Mouse (Mus musculus) CH12.LX (cell line): ENCODE measurements around the gene Hmmr. TPM values are rescaled to one million over a fixed set of nuclear protein-coding genes. Genes with fewer than 3 reads are reported as not detected.

Experiments
- DNase-seq: peaks from one replicate; pipeline ENCODE4 v3.0.0-alpha.2; 2013; ENCODE audit errors: extremely low read depth
- H3K27ac ChIP-seq: 2 replicates; pipeline ENCODE4 v1.5.1; 2012; ENCODE audit warnings: low read depth, mild to moderate bottlenecking, control low read depth, moderate library complexity; ENCODE audit not compliant: insufficient read depth
- H3K27me3 ChIP-seq: replicated peaks from 2 replicates; pipeline ENCODE3; 2012; ENCODE audit warnings: inconsistent platforms
- H3K36me3 ChIP-seq, 2 experiments: replicated peaks in 1 of 2; 2 replicates each; pipeline versions ENCODE3 to v1.6.1; 2012; ENCODE audit warnings: inconsistent platforms in 1 of 2, low read length in 1 of 2, mild to moderate bottlenecking in 1 of 2, mixed read lengths in 1 of 2, moderate library complexity in 1 of 2; ENCODE audit not compliant: control insufficient read depth in 1 of 2, insufficient read depth in 1 of 2
- H3K4me1 ChIP-seq, 2 experiments: 2 replicates each; pipeline ENCODE4 v1.6.1; 2012; ENCODE audit warnings: inconsistent platforms in 1 of 2, moderate library complexity in 1 of 2; ENCODE audit not compliant: insufficient read depth in 2 of 2, control insufficient read depth in 1 of 2
- H3K4me2 ChIP-seq: 2 replicates; pipeline ENCODE4 v1.6.1; 2012; ENCODE audit warnings: low read depth, mild to moderate bottlenecking, control low read depth; ENCODE audit not compliant: poor library complexity, insufficient read depth, severe bottlenecking
- H3K4me3 ChIP-seq, 3 experiments: fragments of 150-350 bp in 1 of 3; sonication (generic) in 1 of 3; replicated peaks in 1 of 3; 2 replicates each; pipeline versions ENCODE3 to v1.5.1; 2011 to 2012; ENCODE audit warnings: low read depth in 2 of 3, low read length in 2 of 3, mild to moderate bottlenecking in 2 of 3, moderate library complexity in 2 of 3, control low read depth in 1 of 3, improper control_type of control experiment in 1 of 3, inconsistent platforms in 1 of 3, mixed read lengths in 1 of 3; ENCODE audit not compliant: poor library complexity in 1 of 3
- H3K79me2 ChIP-seq: replicated peaks from 2 replicates; pipeline ENCODE4 v1.6.1; 2012; ENCODE audit warnings: mild to moderate bottlenecking, moderate library complexity; ENCODE audit not compliant: control insufficient read depth, poor library complexity, insufficient read depth, severe bottlenecking; ENCODE audit errors: extremely low read depth
- H3K9ac ChIP-seq: 2 replicates; pipeline ENCODE4 v1.6.1; 2012; ENCODE audit warnings: low read depth, mild to moderate bottlenecking, control low read depth, moderate library complexity; ENCODE audit not compliant: insufficient read depth
- H3K9me3 ChIP-seq: replicated peaks from 2 replicates; pipeline ENCODE3; 2012; ENCODE audit warnings: low read length, inconsistent platforms, mixed read lengths
- CTCF ChIP-seq, 2 experiments: IDR thresholded peaks in 1 of 2; conservative IDR thresholded peaks in 1 of 2; 2 replicates each; pipeline ENCODE4 v1.5.1; 2011 to 2012; ENCODE audit warnings: low read depth in 2 of 2, low read length in 2 of 2, improper control_type of control experiment in 1 of 2, inconsistent platforms in 1 of 2, mild to moderate bottlenecking in 1 of 2, moderate library complexity in 1 of 2
- ELF1 ChIP-seq: IDR thresholded peaks from 2 replicates; pipeline ENCODE4 v1.6.1; 2014; ENCODE audit warnings: low read depth, mild to moderate bottlenecking, inconsistent platforms, low read length, improper control_type of control experiment
- EP300 ChIP-seq: IDR thresholded peaks from 2 replicates; pipeline ENCODE4 v1.6.1; 2011; ENCODE audit warnings: low read length, improper control_type of control experiment
- MAFK ChIP-seq: IDR thresholded peaks from 2 replicates; pipeline ENCODE4 v1.6.1; 2011; ENCODE audit warnings: low read length, improper control_type of control experiment; ENCODE audit not compliant: insufficient replicate concordance
- MAX ChIP-seq: IDR thresholded peaks from 2 replicates; pipeline ENCODE4 v1.6.1; 2011; ENCODE audit warnings: low read length, improper control_type of control experiment
- POLR2A ChIP-seq: IDR thresholded peaks from 2 replicates; pipeline ENCODE4 v1.6.1; 2011; ENCODE audit warnings: low read depth, mild to moderate bottlenecking, improper control_type of control experiment, low read length
- POLR2AphosphoS2 ChIP-seq: IDR thresholded peaks from 2 replicates; pipeline ENCODE4 v1.6.1; 2011; ENCODE audit warnings: low read depth, low read length, improper control_type of control experiment
- RAD21 ChIP-seq: IDR thresholded peaks from 2 replicates; pipeline ENCODE4 v1.6.1; 2011; ENCODE audit warnings: low read depth, mild to moderate bottlenecking, low read length, improper control_type of control experiment, moderate library complexity
- RCOR1 ChIP-seq: conservative IDR thresholded peaks from 2 replicates; pipeline ENCODE4 v1.6.1; 2012; ENCODE audit warnings: low read depth, mild to moderate bottlenecking, inconsistent platforms, low read length, improper control_type of control experiment
- SMC3 ChIP-seq: IDR thresholded peaks from 2 replicates; pipeline ENCODE4 v1.6.1; 2011; ENCODE audit warnings: low read depth, low read length, improper control_type of control experiment
- dilution Hi-C: fragments of 300-500 bp; cut with MboI; formaldehyde crosslinking; loops from 2 replicates; pipeline ENCODE4 v1.14.3; 2020; ENCODE audit warnings: low sequenced_read_pairs; ENCODE audit not compliant: extremely low pct_unique_long_range_greater_than_20kb, extremely low pct_ligation_motif_present
- in situ Hi-C: fragments of 300-500 bp; cut with MboI; formaldehyde crosslinking; loops from 3 replicates; pipeline ENCODE4 v1.14.3; 2019; ENCODE audit warnings: low sequenced_read_pairs, low pct_ligation_motif_present, low pct_unique_long_range_greater_than_20kb, mixed read lengths
- polyA plus RNA-seq: library from polyadenylated mRNA; unstranded; fragments of >175 nt; gene quantifications from 2 replicates; pipeline ENCODE4 v1.2.1, GENCODE M21; 2012; ENCODE audit warnings: low read depth; ENCODE audit not compliant: insufficient read length
- total RNA-seq, 2 experiments: library from RNA; depleted of rRNA; stranded (reverse); fragments of 300-350 nt in 1 of 2; fragments of >200 nt in 1 of 2; gene quantifications; 2 replicates each; pipeline ENCODE4 v1.2.3; 2012 to 2014

Gene Hmmr
- total and polyA plus RNA-seq, 3 experiments: 64.2 to 109 (median 64.3) TPM

DNA sequence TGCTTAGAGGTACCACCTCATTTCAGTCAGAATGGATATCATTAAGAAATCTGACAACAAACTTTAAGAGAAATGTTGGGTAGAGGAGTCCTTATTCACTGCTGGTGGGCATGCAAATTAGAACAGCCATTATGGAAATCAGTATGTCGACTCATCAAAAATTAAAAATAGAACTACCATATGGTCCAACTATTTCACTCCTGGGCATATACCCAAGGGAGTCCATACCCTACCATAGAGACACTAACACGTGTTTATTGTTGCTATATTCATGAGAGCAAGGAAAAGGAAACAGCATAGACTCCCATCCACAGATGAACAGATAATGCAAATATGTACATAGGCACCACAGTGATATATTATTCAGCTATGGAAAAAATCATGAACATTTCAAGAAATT lies 48.6 kb upstream of the Hmmr start:
- Histone ChIP-seq H3K4me2 (peak overlapping the region; percentile 21; the same call in 1 of the 2 replicates), H3K27me3 (no peaks in the 10 kb centered on the region), H3K9ac (no peak overlapping the region), H3K4me1 (peaks cover 0 to 11% of the 10 kb centered on the region in 2 experiments; a peak in 2 of 4 replicates), H3K4me3 (no peak overlapping the region), H3K79me2 (no peaks in the 10 kb centered on the region), H3K36me3 (no peaks in the 10 kb centered on the region), H3K9me3 (no peaks in the 10 kb centered on the region), H3K27ac (no peak overlapping the region)
- dilution Hi-C loops (no loop called here), in situ Hi-C loops (loop anchor here (10.0 kb wide), 1 partner anchor 53 kb away; no protein-coding TSS in a partner anchor)
- DNase-seq: no peak
- TF ChIP-seq MAFK (0 out of 2 replicates have a peak, but pooled peaks have one; percentile 13), POLR2AphosphoS2 (no peak)

DNA sequence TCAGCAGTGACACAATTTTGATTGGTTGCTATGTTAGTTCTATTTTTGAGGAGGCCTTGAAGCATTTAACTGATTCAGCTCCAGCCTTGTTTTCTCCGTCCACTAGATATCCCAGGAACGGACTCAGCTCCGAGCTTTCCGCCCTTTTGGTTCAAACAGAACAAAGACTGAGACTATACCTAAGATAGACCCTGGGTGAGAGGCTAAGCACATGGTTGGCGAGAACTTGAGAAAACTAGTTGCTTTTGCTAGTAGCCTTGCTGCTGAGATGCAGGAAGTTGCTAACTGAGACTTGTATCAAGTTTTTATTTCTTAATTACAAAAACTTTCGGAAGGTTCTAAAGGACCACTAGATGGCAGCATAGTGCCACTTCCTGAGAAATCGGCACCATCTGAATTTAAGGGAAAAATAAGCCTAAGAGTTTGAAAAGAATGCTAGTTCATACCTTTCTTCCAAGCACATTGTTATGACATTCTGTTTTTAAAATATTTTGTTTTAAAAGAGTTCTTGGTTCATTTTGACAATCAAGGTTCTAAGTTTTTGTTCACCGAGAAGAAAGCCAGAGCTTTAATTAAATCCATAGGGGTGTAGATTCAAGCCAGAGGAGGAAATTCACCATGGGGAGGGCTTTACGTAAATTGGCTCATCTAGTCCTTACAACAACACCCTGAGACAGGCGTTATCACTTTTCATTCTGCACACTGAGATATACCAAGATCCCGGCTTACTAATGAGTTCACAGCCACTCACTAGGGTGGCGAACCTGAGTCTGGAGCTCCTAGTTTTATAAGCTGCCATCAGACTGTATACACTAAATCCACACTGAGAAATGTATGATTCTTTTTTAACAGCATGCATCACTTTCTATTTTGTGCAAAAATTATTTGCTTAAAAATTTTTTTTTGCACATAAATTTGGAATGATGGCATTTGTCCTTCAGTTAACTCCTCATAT lies 42.4 kb upstream of the Hmmr start:
- H3K4me1 ChIP-seq: peaks cover 0 to 9% of the 10 kb centered on the region in 2 experiments; a peak in 1 of 4 replicates
- H3K9ac ChIP-seq: peak overlapping the region; percentile 26; the same call in 1 of the 2 replicates
- no peaks in the 10 kb centered on the region for H3K9me3 ChIP-seq
- H3K36me3 ChIP-seq: no peaks in the 10 kb centered on the region
- no peaks in the 10 kb centered on the region for H3K27me3 ChIP-seq
- in situ Hi-C loops (no loop called here), dilution Hi-C loops (no loop called here)
- H3K79me2 ChIP-seq: no peaks in the 10 kb centered on the region
- H3K4me2 ChIP-seq: peak overlapping the region; percentile 90
- DNase-seq: peak; percentile 69
- no peak for TF ChIP-seq RCOR1
- TF ChIP-seq CTCF (conservative IDR thresholded peaks at IDR 0.05 in 1 of 2, IDR thresholded peaks at IDR 0.05 in 1 of 2; ENCODE audit: low read depth in 2 of 2, low read length in 2 of 2): peak; percentile 67 to 81
- peak; percentile 67 for TF ChIP-seq ELF1
- TF ChIP-seq SMC3: peak; percentile 33
- TF ChIP-seq RAD21: peak; percentile 87
- no peak for TF ChIP-seq POLR2A
- no peak overlapping the region for H3K4me3 ChIP-seq
- no peak overlapping the region for H3K27ac ChIP-seq

DNA sequence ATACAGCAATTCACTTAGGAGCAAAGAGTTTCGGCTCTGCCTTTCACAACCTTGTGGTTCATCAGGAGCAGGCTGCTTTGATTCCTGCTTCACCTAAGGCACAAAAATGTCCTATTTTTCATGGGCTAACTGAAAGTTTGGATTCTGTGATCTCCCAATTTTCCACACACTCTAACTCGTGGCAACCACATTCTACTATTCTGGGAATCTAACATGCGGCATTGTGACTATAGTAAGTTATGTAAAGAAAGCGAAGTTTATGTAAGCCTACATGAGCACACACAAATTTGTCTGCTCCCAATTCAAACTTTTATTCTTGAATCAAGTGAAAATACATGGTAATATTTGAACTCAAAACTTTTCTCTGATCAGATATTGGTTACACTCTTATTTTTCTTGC lies 31.5 kb upstream of the Hmmr start:
- H3K4me3 ChIP-seq: no peak overlapping the region
- no peaks in the 10 kb centered on the region for H3K36me3 ChIP-seq
- no peak for TF ChIP-seq MAX
- 0 out of 2 replicates have a peak, but pooled peaks have one; percentile 4 for TF ChIP-seq EP300
- no peak overlapping the region for H3K27ac ChIP-seq
- peaks cover 8 to 34% of the 10 kb centered on the region in 2 experiments for H3K4me1 ChIP-seq
- H3K4me2 ChIP-seq: no peak overlapping the region
- H3K79me2 ChIP-seq: no peaks in the 10 kb centered on the region
- no peaks in the 10 kb centered on the region for H3K27me3 ChIP-seq
- dilution Hi-C loops (no loop called here), in situ Hi-C loops (loop anchor here (25.0 kb wide), 1 partner anchor 152 kb away; no protein-coding TSS in a partner anchor)
- no peak overlapping the region for H3K9ac ChIP-seq
- no peak for DNase-seq
- no peaks in the 10 kb centered on the region for H3K9me3 ChIP-seq
